Mouse (Mus musculus) ES-CJ7 (cell line): ENCODE results near the gene Pla2g4e.

Experiments used
- DNase-seq: peaks from one replicate; pipeline ENCODE4 v3.0.0; 2011; ENCODE audit warnings: low read depth, low spot score

Pla2g4e gene

DNA sequence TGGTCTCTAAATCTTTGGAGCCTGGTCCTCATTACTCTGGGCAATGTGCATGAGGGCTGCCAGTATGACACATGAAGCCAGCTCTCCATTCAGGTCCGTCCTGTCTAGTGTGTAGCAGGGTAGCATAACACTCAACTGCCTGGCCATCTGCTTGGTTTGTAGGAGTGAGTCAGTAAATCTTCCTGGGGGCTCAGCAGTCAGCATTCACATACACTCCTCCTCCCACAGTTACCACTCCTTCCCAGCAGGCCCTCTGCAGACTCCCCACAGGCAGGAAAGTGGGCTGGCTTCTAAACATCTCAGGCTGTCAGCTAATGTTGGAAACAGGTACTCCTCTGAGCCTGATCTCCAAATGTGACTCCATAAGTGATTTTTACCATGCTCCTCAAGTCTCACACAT is 121.0 kb downstream of the Pla2g4e start:
- no peak for DNase-seq

DNA sequence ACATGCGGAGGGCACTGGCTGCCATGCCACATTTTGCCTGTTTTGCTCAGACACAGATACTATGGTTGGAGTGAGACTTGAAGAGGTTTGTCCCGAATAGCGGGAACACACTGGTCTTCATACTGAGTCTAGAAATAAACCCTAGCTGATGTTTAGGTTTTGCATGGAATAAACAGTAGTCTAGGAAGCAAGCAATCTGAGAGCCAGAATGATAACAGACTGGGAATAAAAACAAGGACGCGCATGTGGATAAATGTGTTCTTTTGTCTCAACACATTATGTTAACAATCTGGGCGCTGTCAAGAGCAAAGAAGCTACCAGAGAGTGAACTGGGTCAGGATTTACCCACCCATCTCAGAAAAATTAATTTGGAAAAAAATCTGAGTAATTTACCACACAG is 122.2 kb downstream of the Pla2g4e start:
- DNase-seq = no peak

DNA sequence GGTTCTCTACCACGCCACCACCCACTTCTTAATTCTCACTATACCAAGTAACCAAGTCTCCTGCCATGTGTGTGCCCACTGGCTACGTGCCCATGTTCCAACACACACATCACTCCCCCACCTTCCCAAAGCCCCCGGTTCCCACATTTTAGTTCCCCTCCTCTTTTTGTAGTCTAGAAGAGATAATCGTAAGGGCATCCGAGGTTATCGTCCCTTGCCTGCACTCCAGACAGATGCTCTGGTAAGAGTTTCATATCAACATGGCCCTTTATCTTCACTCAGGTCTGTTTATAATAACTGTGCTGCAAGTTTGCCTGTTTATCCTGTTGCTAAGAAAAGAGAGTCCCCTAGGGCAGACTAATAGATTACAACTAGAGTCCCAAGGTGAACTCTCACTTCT is 127.8 kb downstream of the Pla2g4e start:
- no peak for DNase-seq
